Mouse (Mus musculus): ENCODE measurements around the gene Tst. TPM values are rescaled to one million over a fixed set of nuclear protein-coding genes. Genes with fewer than 3 reads are reported as not detected.

The Tst gene
- polyA plus RNA-seq, 1 experiment from 2014 or later: 17.0 TPM

DNA sequence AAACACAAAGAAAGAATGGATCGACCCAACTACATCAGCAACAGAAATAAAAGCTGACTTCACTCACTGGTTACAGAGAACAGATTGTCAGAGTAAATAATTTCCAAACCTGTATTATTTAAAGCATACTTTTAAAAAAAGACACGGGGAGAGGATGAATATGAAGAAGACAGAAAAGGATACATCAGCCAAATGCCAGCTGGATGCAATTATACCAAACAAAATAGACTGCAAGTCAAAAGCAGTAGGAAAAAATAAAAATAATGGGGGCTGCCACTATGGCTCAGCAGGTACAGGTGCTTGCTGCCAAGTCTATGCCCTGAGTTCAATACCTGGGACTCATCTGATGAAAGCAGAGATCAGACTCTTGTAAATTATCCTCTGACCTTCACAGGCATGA, 25.5 kb downstream of the Tst start:
- Histone ChIP-seq H3K4me3 (no peak overlapping the region), H3K27ac (no peak overlapping the region), H3K27me3 (no peaks in the 10 kb centered on the region), H3K9ac (no peak overlapping the region), H3K4me1 (replicated peaks) (peaks cover 14% of the 10 kb centered on the region; the same call in 1 of the 2 replicates), H3K36me3 (no peaks in the 10 kb centered on the region), H3K9me3 (no peaks in the 10 kb centered on the region; the same call in 1 of the 2 replicates), H3K4me2 (no peak overlapping the region)
- ATAC-seq (ENCODE audit: low FRiP score): no peak
- 91% methylated on average over 2 of the region's 2 CpGs for WGBS

- Histone ChIP-seq H3K36me3 (no peaks in the 10 kb centered on the region), H3K9ac (no peak overlapping the region), H3K4me2 (no peak overlapping the region), H3K4me3 (no peak overlapping the region), H3K27ac (no peak overlapping the region), H3K27me3 (no peaks in the 10 kb centered on the region), H3K9me3 (no peaks in the 10 kb centered on the region; the same call in 1 of the 2 replicates), H3K4me1 (replicated peaks) (no peaks in the 10 kb centered on the region)
- ATAC-seq (ENCODE audit: low FRiP score): no peak
- WGBS: 82% methylated on average over 10 of the region's 10 CpGs
These were observed 27.2 kb downstream of the Tst start for GRCm38 (mm10) chr15:78378556-78378955.

DNA sequence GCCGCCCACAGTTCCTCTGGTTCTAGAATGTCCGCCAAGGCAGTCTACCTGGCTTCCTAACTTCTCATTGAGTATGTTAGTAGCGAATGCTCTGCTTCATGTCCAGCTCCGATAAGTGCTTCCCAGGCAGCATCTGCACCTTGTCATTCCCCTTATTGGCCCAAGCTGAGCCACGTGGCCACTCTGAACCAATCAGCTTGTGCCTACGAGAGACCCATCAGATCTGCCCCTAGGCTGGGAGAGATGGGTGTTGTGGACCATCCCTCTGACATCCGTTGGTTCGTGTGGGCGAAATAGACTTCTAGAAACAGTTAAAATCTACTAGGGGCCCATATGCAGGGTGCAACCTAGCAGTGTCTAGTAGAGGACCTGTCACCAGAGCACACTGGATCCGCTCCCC, 27.8 kb downstream of the Tst start:
- H3K27me3 ChIP-seq: no peaks in the 10 kb centered on the region
- H3K4me1 ChIP-seq (replicated peaks): no peaks in the 10 kb centered on the region
- H3K36me3 ChIP-seq: no peaks in the 10 kb centered on the region
- H3K4me2 ChIP-seq: no peak overlapping the region
- H3K4me3 ChIP-seq: no peak overlapping the region
- no peak overlapping the region for H3K9ac ChIP-seq
- WGBS: 89% methylated on average over 10 of the region's 10 CpGs
- no peak overlapping the region for H3K27ac ChIP-seq
- no peak for ATAC-seq (ENCODE audit: low FRiP score)
- no peaks in the 10 kb centered on the region; the same call in 1 of the 2 replicates for H3K9me3 ChIP-seq

GRCm38 (mm10) chr15:78374204-78374603, 31.5 kb downstream of the Tst start:
- Histone ChIP-seq H3K4me3 (no peak overlapping the region), H3K4me2 (no peak overlapping the region), H3K9me3 (no peaks in the 10 kb centered on the region; the same call in 1 of the 2 replicates), H3K9ac (no peak overlapping the region), H3K27me3 (peaks cover 13% of the 10 kb centered on the region), H3K27ac (no peak overlapping the region), H3K4me1 (replicated peaks) (0 out of 2 replicates have a peak, but pooled peaks cover 3% of the 10 kb centered on the region), H3K36me3 (no peaks in the 10 kb centered on the region)
- no peak for ATAC-seq (ENCODE audit: low FRiP score)
- WGBS: 82% methylated on average over 3 of the region's 3 CpGs

- ATAC-seq (ENCODE audit: low FRiP score): no peak
- WGBS: 78% methylated on average over 3 of the region's 3 CpGs
- Histone ChIP-seq H3K4me3 (no peak overlapping the region), H3K27ac (no peak overlapping the region), H3K9me3 (no peaks in the 10 kb centered on the region), H3K4me2 (no peak overlapping the region), H3K36me3 (no peaks in the 10 kb centered on the region), H3K27me3 (peaks cover 25% of the 10 kb centered on the region), H3K9ac (no peak overlapping the region), H3K4me1 (replicated peaks) (0 out of 2 replicates have a peak, but pooled peaks cover 5% of the 10 kb centered on the region)
These were observed 32.9 kb downstream of the Tst start for GRCm38 (mm10) chr15:78372796-78373195.

GRCm38 (mm10) chr15:78369641-78370040, 36.1 kb downstream of the Tst start:
- Histone ChIP-seq H3K4me2 (no peak overlapping the region), H3K4me1 (replicated peaks) (0 out of 2 replicates have a peak, but pooled peaks cover 5% of the 10 kb centered on the region), H3K27me3 (peaks cover 37% of the 10 kb centered on the region), H3K36me3 (no peaks in the 10 kb centered on the region), H3K27ac (no peak overlapping the region), H3K4me3 (no peak overlapping the region), H3K9ac (no peak overlapping the region), H3K9me3 (no peaks in the 10 kb centered on the region)
- ATAC-seq (ENCODE audit: low FRiP score): no peak
- WGBS: 39% methylated on average over 1 of the region's 1 CpGs

- Histone ChIP-seq H3K27me3 (peaks cover 37% of the 10 kb centered on the region), H3K4me2 (no peak overlapping the region), H3K4me3 (no peak overlapping the region), H3K9me3 (no peaks in the 10 kb centered on the region), H3K27ac (no peak overlapping the region), H3K9ac (no peak overlapping the region), H3K4me1 (replicated peaks) (0 out of 2 replicates have a peak, but pooled peaks cover 5% of the 10 kb centered on the region), H3K36me3 (no peaks in the 10 kb centered on the region)
- ATAC-seq (ENCODE audit: low FRiP score): no peak
- WGBS: 10% methylated on average over 8 of the region's 8 CpGs
These were observed 36.8 kb downstream of the Tst start for GRCm38 (mm10) chr15:78368926-78369346.

- no peaks in the 10 kb centered on the region for H3K9me3 ChIP-seq
These were observed 37.9 kb downstream of the Tst start for GRCm38 (mm10) chr15:78367811-78368210.

DNA sequence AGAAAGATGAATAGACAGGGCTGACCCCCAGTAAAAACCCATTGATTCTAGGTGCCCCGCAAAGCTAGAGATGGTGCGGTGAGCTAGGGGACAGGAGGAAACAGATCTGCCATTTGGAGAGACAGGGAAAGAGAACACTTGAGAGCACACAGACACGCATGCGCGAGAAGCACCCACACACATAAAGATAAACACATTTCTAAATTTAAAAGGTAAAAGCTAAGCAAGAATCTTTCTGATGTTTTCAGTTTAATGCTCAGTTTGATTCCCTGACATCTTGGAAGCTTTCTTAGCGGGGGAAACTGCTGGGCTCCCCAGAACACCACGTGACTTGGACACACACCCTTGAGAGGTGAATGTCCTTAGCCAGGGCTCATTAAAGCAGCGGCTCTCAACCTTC, 38.8 kb downstream of the Tst start:
- Histone ChIP-seq H3K36me3 (no peaks in the 10 kb centered on the region), H3K4me3 (no peak overlapping the region), H3K27me3 (peaks cover 37% of the 10 kb centered on the region), H3K4me2 (no peak overlapping the region), H3K9ac (no peak overlapping the region), H3K27ac (no peak overlapping the region), H3K4me1 (replicated peaks) (0 out of 2 replicates have a peak, but pooled peaks cover 5% of the 10 kb centered on the region), H3K9me3 (no peaks in the 10 kb centered on the region)
- no peak for ATAC-seq (ENCODE audit: low FRiP score)
- 84% methylated on average over 8 of the region's 8 CpGs for WGBS

More at GRCm38 (mm10) chr15:78367811-78368210, 37.9 kb downstream of the Tst start:
- 70% methylated on average over 3 of the region's 3 CpGs for WGBS
- no peak for ATAC-seq (ENCODE audit: low FRiP score)
- Histone ChIP-seq H3K4me3 (no peak overlapping the region), H3K9ac (no peak overlapping the region), H3K27me3 (peaks cover 37% of the 10 kb centered on the region), H3K36me3 (no peaks in the 10 kb centered on the region), H3K4me2 (no peak overlapping the region), H3K4me1 (replicated peaks) (0 out of 2 replicates have a peak, but pooled peaks cover 5% of the 10 kb centered on the region), H3K27ac (no peak overlapping the region)

- no peak for ATAC-seq (ENCODE audit: low FRiP score)
- no peaks in the 10 kb centered on the region for H3K36me3 ChIP-seq
- WGBS: 78% methylated on average over 2 of the region's 2 CpGs
- H3K4me2 ChIP-seq: no peak overlapping the region
- no peaks in the 10 kb centered on the region for H3K9me3 ChIP-seq
- H3K27ac ChIP-seq: no peak overlapping the region
- 0 out of 2 replicates have a peak, but pooled peaks cover 5% of the 10 kb centered on the region for H3K4me1 ChIP-seq (replicated peaks)
- no peak overlapping the region for H3K4me3 ChIP-seq
- H3K27me3 ChIP-seq: peaks cover 37% of the 10 kb centered on the region
- H3K9ac ChIP-seq: no peak overlapping the region
These were observed 39.8 kb downstream of the Tst start for GRCm38 (mm10) chr15:78365916-78366315.

- no peaks in the 10 kb centered on the region for H3K36me3 ChIP-seq
- H3K4me3 ChIP-seq: no peak overlapping the region
- H3K4me1 ChIP-seq (replicated peaks): no peaks in the 10 kb centered on the region
- H3K9me3 ChIP-seq: no peaks in the 10 kb centered on the region
- no peak overlapping the region for H3K4me2 ChIP-seq
- H3K27me3 ChIP-seq: no peaks in the 10 kb centered on the region
- 85% methylated on average over 5 of the region's 5 CpGs for WGBS
- H3K27ac ChIP-seq: no peak overlapping the region
- H3K9ac ChIP-seq: no peak overlapping the region
- ATAC-seq (ENCODE audit: low FRiP score): no peak
These were observed 50.2 kb downstream of the Tst start for GRCm38 (mm10) chr15:78355548-78355947.

DNA sequence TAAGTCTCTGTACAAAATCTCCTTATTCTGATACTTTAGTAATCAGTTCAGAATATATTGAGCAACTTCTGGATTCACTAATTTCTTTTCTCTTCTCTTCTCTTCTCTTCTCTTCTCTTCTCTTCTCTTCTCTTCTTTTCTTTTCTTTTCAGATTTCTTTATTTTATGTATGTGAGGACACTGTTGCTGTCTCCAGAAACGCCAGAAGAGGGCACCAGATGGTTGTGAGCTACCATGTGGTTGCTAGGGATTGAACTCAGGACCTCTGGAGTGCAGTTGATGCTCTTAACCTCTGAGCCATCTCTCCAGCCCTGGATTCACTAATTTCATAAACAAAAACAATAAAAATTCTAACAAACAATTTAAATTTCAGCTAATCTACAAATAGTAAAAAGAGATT, 50.7 kb downstream of the Tst start:
- ATAC-seq (ENCODE audit: low FRiP score): no peak
- no peak overlapping the region for H3K9ac ChIP-seq
- 3% methylated on average over 1 of the region's 1 CpGs for WGBS
- H3K27me3 ChIP-seq: no peaks in the 10 kb centered on the region
- H3K27ac ChIP-seq: no peak overlapping the region
- no peak overlapping the region for H3K4me3 ChIP-seq
- no peaks in the 10 kb centered on the region for H3K36me3 ChIP-seq
- H3K4me2 ChIP-seq: no peak overlapping the region
- H3K9me3 ChIP-seq: no peaks in the 10 kb centered on the region
- H3K4me1 ChIP-seq (replicated peaks): no peaks in the 10 kb centered on the region

DNA sequence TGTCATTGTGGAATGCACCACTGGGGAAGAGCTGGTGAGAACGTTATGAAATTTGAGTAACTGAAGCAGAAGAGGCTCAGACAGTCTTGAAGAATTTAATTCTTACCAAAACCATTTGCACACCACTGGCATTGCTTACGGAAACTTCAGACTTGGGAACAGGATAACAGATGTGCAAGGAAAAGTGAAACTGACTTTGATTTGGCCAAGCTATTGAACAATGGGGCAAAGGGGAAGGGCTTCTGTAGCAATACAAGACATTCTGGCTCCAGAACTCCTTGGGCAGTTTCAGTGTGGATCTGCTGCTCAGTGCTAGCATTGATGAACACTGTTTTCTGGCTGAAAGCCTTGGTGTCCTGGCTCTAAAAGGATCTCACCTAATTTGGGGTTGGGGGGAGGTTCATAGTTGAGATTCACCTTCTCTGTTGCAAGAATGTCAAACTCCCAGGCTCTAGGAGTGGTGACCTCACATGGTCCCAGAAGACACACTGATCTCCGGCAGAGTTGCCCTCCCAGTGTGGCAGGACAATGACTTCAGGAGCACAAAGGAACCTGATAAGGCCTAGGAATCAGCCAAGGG, 54.0 kb downstream of the Tst start:
- no peaks in the 10 kb centered on the region for H3K27me3 ChIP-seq
- no peaks in the 10 kb centered on the region for H3K9me3 ChIP-seq
- no peak overlapping the region for H3K4me2 ChIP-seq
- ATAC-seq (ENCODE audit: low FRiP score): no peak
- H3K36me3 ChIP-seq: no peaks in the 10 kb centered on the region
- WGBS: 72% methylated on average over 3 of the region's 3 CpGs
- no peak overlapping the region for H3K4me3 ChIP-seq
- H3K4me1 ChIP-seq (replicated peaks): no peaks in the 10 kb centered on the region
- H3K9ac ChIP-seq: no peak overlapping the region
- no peak overlapping the region for H3K27ac ChIP-seq

Measured in hindbrain, embryonic 13.5 days (tissue).